Mouse (Mus musculus) lung, embryonic 14.5 days (tissue): ENCODE results near the gene Gm27021. TPM values are rescaled to one million over a fixed set of nuclear protein-coding genes. Genes with fewer than 3 reads are reported as not detected.

Experiments used
- ATAC-seq: fragments of 200-750 bp; cut with Nextera tagmentation; 2 replicates; pipeline ENCODE4 v1.8.0; 2017; ENCODE audit warnings: mild to moderate bottlenecking, moderate TSS enrichment, moderate library complexity; ENCODE audit not compliant: insufficient read depth
- DNase-seq: peaks from one replicate; pipeline ENCODE4 v3.0.0-alpha.2; 2015
- H3K27ac ChIP-seq: fragments of 300-500 bp; sonication (generic); 2 replicates; pipeline ENCODE4 v1.5.1; 2014; ENCODE audit warnings: low read depth, mild to moderate bottlenecking, moderate library complexity
- H3K27me3 ChIP-seq: fragments of 300-500 bp; sonication (generic); 2 replicates; pipeline ENCODE4 v1.6.1; 2014; ENCODE audit warnings: low read length, control low read depth; ENCODE audit not compliant: insufficient read depth
- H3K36me3 ChIP-seq: fragments of 300-500 bp; sonication (generic); 2 replicates; pipeline ENCODE4 v1.6.1; 2014; ENCODE audit warnings: control low read depth; ENCODE audit not compliant: insufficient read depth
- H3K4me1 ChIP-seq: fragments of 300-500 bp; sonication (generic); 2 replicates; pipeline ENCODE4 v1.6.1; 2014; ENCODE audit warnings: antibody characterized with exemption, control low read depth; ENCODE audit not compliant: insufficient read depth
- H3K4me2 ChIP-seq: fragments of 300-500 bp; sonication (generic); 2 replicates; pipeline ENCODE4 v1.6.1; 2014; ENCODE audit warnings: mild to moderate bottlenecking
- H3K4me3 ChIP-seq: fragments of 300-500 bp; sonication (generic); 2 replicates; pipeline ENCODE4 v1.5.1; 2014; ENCODE audit warnings: low read depth, low read length
- H3K9ac ChIP-seq: fragments of 300-500 bp; sonication (generic); 2 replicates; pipeline ENCODE4 v1.6.1; 2014
- H3K9me3 ChIP-seq: fragments of 300-500 bp; sonication (generic); 2 replicates; pipeline ENCODE4 v1.6.1; 2016; ENCODE audit warnings: low read depth, low read length, control low read depth
- CTCF ChIP-seq: IDR thresholded peaks from 2 replicates; pipeline ENCODE4 v1.5.1; 2016; ENCODE audit warnings: antibody characterized with exemption, low read depth
- whole genome bisulfite sequencing: fragments of 180-500 bp; shearing (Covaris S2); extraction: QIAGEN DNeasy Blood & Tissue Kit; methylation state at CpG from one replicate; pipeline ENCODE4 v1.1.7; 2014; 5-methylcytosine and 5-hydroxymethylcytosine counted together
- polyA plus RNA-seq: library from polyadenylated mRNA; unstranded; fragments of >200 nt; fragmentation: Nextera tagmentation; extraction: Ambion mirVana; gene quantifications from 2 replicates; pipeline ENCODE4 v1.2.1, GENCODE M21; 2014

Gene Gm27021
- polyA plus RNA-seq, 1 experiment from 2014 or later: 2.6 TPM

- H3K9ac ChIP-seq: no peak overlapping the region
- no peak overlapping the region for H3K27ac ChIP-seq
- ATAC-seq: no peak
- 55% methylated on average over 7 of the region's 7 CpGs for WGBS
- H3K36me3 ChIP-seq: no peaks in the 10 kb centered on the region
- TF ChIP-seq CTCF: peak; percentile 78
- DNase-seq: peak; percentile 87
- no peak overlapping the region for H3K4me2 ChIP-seq
- H3K4me1 ChIP-seq: peaks cover 5% of the 10 kb centered on the region
- no peaks in the 10 kb centered on the region for H3K9me3 ChIP-seq
- no peaks in the 10 kb centered on the region for H3K27me3 ChIP-seq
- no peak overlapping the region for H3K4me3 ChIP-seq
Measured at GRCm38 (mm10) chr8:120599504-120599903, 68.4 kb downstream of the Gm27021 start.

- peak overlapping the region; percentile 14; the same call in 1 of the 2 replicates for H3K4me3 ChIP-seq
- peaks cover 5% of the 10 kb centered on the region for H3K4me1 ChIP-seq
- no peaks in the 10 kb centered on the region for H3K9me3 ChIP-seq
- ATAC-seq: peak; percentile 36
- peak; percentile 73 for DNase-seq
- no peaks in the 10 kb centered on the region for H3K36me3 ChIP-seq
- peak overlapping the region; percentile 56 for H3K4me2 ChIP-seq
- WGBS: 12% methylated on average over 24 of the region's 24 CpGs
- H3K27ac ChIP-seq: no peak overlapping the region
- no peak for TF ChIP-seq CTCF
- H3K9ac ChIP-seq: peak overlapping the region; percentile 18
- no peaks in the 10 kb centered on the region for H3K27me3 ChIP-seq
Measured at GRCm38 (mm10) chr8:120598579-120598978, 69.3 kb downstream of the Gm27021 start.

- peak; percentile 81 for DNase-seq
- 12% methylated on average over 5 of the region's 5 CpGs for whole genome bisulfite sequencing
- Histone ChIP-seq H3K9me3 (no peaks in the 10 kb centered on the region), H3K4me3 (no peak overlapping the region), H3K27ac (no peak overlapping the region), H3K27me3 (no peaks in the 10 kb centered on the region), H3K4me1 (peaks cover 5% of the 10 kb centered on the region), H3K9ac (no peak overlapping the region), H3K36me3 (no peaks in the 10 kb centered on the region), H3K4me2 (no peak overlapping the region)
- TF ChIP-seq CTCF: peak; percentile 95
- ATAC-seq: no peak
Measured at GRCm38 (mm10) chr8:120595963-120596362, 71.9 kb downstream of the Gm27021 start.

- no peaks in the 10 kb centered on the region for H3K36me3 ChIP-seq
- no peak for ATAC-seq
- WGBS: 85% methylated on average over 5 of the region's 5 CpGs
- H3K27me3 ChIP-seq: no peaks in the 10 kb centered on the region
- no peaks in the 10 kb centered on the region for H3K9me3 ChIP-seq
- no peak overlapping the region for H3K9ac ChIP-seq
- no peak for DNase-seq
- no peak overlapping the region for H3K27ac ChIP-seq
- H3K4me3 ChIP-seq: no peak overlapping the region
- TF ChIP-seq CTCF: peak; percentile 59
- H3K4me2 ChIP-seq: no peak overlapping the region
- peaks cover 5% of the 10 kb centered on the region for H3K4me1 ChIP-seq
Measured at GRCm38 (mm10) chr8:120594571-120594970, 73.3 kb downstream of the Gm27021 start.

- 42% methylated on average over 10 of the region's 10 CpGs for WGBS
- Histone ChIP-seq H3K4me2 (no peak overlapping the region), H3K9me3 (no peaks in the 10 kb centered on the region), H3K27me3 (no peaks in the 10 kb centered on the region), H3K4me1 (peaks cover 4% of the 10 kb centered on the region), H3K27ac (no peak overlapping the region), H3K4me3 (no peak overlapping the region), H3K36me3 (peaks cover 4% of the 10 kb centered on the region; the same call in 1 of the 2 replicates), H3K9ac (no peak overlapping the region)
- ATAC-seq (no peak), DNase-seq (no peak)
- TF ChIP-seq CTCF: no peak
Measured at GRCm38 (mm10) chr8:120591587-120592292, 76.1 kb downstream of the Gm27021 start.

GRCm38 (mm10) chr8:120589921-120590320 is 78.0 kb downstream of the Gm27021 start:
- H3K9me3 ChIP-seq: no peaks in the 10 kb centered on the region
- peaks cover 19% of the 10 kb centered on the region for H3K36me3 ChIP-seq
- no peaks in the 10 kb centered on the region for H3K27me3 ChIP-seq
- H3K9ac ChIP-seq: peak overlapping the region; percentile 33; the same call in 1 of the 2 replicates
- peak overlapping the region; percentile 61 for H3K4me2 ChIP-seq
- ATAC-seq (no peak), DNase-seq (peak; percentile 35)
- H3K4me3 ChIP-seq: peak overlapping the region; percentile 34
- no peak for TF ChIP-seq CTCF
- 53% methylated on average over 2 of the region's 2 CpGs for WGBS
- H3K27ac ChIP-seq: peak overlapping the region; percentile 48; the same call in 1 of the 2 replicates
- peaks cover 4% of the 10 kb centered on the region for H3K4me1 ChIP-seq

GRCm38 (mm10) chr8:120588908-120589771 is 78.7 kb downstream of the Gm27021 start, which contains the start of gene Gins2:
Gins2 (minus strand) TSS chr8:120589304.
- peak; percentile 99 for ATAC-seq
- peak; percentile 19; the same call in 1 of the 2 replicates for TF ChIP-seq CTCF
- WGBS: under 1% methylated on average over 67 of the region's 67 CpGs
- peak; percentile 100 for DNase-seq
- Histone ChIP-seq H3K9me3 (no peaks in the 10 kb centered on the region), H3K27me3 (no peaks in the 10 kb centered on the region), H3K9ac (peak within 1 kb of the TSS; percentile 89), H3K4me1 (peaks cover 4% of the 10 kb centered on the region), H3K36me3 (peaks cover 27% of the 10 kb centered on the region), H3K4me2 (peak within 1 kb of the TSS; percentile 85), H3K27ac (peak within 1 kb of the TSS; percentile 76), H3K4me3 (peak within 1 kb of the TSS; percentile 76)
